Mouse (Mus musculus) intestine, embryonic 16.5 days (tissue): Measurements from ENCODE around the gene Man2b2. TPM values are rescaled to one million over a fixed set of nuclear protein-coding genes. Genes with fewer than 3 reads are reported as not detected.

ENCODE experiments used
- ATAC-seq: fragments of 200-750 bp; cut with Nextera tagmentation; 2 replicates; pipeline ENCODE4 v1.8.0; 2017; ENCODE audit warnings: moderate TSS enrichment, moderate library complexity
- H3K27ac ChIP-seq: fragments of 300-500 bp; sonication (generic); 2 replicates; pipeline ENCODE4 v1.5.1; 2014; ENCODE audit warnings: mild to moderate bottlenecking, low read length
- H3K27me3 ChIP-seq: fragments of 300-500 bp; sonication (generic); replicated peaks from 2 replicates; pipeline ENCODE4 v1.6.1; 2014; ENCODE audit warnings: low read length, control low read depth, mixed read lengths; ENCODE audit not compliant: control insufficient read depth, insufficient read depth
- H3K36me3 ChIP-seq: fragments of 300-500 bp; sonication (generic); 2 replicates; pipeline ENCODE4 v1.6.1; 2014; ENCODE audit warnings: low read length, control low read depth; ENCODE audit not compliant: control insufficient read depth, insufficient read depth
- H3K4me1 ChIP-seq: fragments of 300-500 bp; sonication (generic); 2 replicates; pipeline ENCODE4 v1.6.1; 2014; ENCODE audit warnings: low read length, control low read depth, mixed read lengths; ENCODE audit not compliant: control insufficient read depth, insufficient read depth
- H3K4me2 ChIP-seq: fragments of 300-500 bp; sonication (generic); 2 replicates; pipeline ENCODE4 v1.6.1; 2014; ENCODE audit warnings: low read depth, low read length, control low read depth
- H3K4me3 ChIP-seq: fragments of 300-500 bp; sonication (generic); 2 replicates; pipeline ENCODE4 v1.5.1; 2014; ENCODE audit warnings: mild to moderate bottlenecking, low read length
- H3K9ac ChIP-seq: fragments of 300-500 bp; sonication (generic); 2 replicates; pipeline ENCODE4 v1.6.1; 2014; ENCODE audit warnings: low read depth, low read length
- H3K9me3 ChIP-seq: fragments of 300-500 bp; sonication (generic); 2 replicates; pipeline ENCODE4 v1.6.1; 2016; ENCODE audit warnings: low read length, control low read depth; ENCODE audit not compliant: control insufficient read depth
- WGBS: fragments of 180-500 bp; shearing (Covaris S2); extraction: QIAGEN DNeasy Blood & Tissue Kit; methylation state at CpG from one replicate; pipeline ENCODE4 v1.1.7; 2014; 5-methylcytosine and 5-hydroxymethylcytosine counted together
- polyA plus RNA-seq: library from polyadenylated mRNA; unstranded; fragments of >200 nt; fragmentation: Nextera tagmentation; extraction: Ambion mirVana; gene quantifications from 2 replicates; pipeline ENCODE4 v1.2.1, GENCODE M21; 2015

The Man2b2 gene
- 44.9 and 64.6 TPM in 2 replicates for polyA plus RNA-seq

DNA sequence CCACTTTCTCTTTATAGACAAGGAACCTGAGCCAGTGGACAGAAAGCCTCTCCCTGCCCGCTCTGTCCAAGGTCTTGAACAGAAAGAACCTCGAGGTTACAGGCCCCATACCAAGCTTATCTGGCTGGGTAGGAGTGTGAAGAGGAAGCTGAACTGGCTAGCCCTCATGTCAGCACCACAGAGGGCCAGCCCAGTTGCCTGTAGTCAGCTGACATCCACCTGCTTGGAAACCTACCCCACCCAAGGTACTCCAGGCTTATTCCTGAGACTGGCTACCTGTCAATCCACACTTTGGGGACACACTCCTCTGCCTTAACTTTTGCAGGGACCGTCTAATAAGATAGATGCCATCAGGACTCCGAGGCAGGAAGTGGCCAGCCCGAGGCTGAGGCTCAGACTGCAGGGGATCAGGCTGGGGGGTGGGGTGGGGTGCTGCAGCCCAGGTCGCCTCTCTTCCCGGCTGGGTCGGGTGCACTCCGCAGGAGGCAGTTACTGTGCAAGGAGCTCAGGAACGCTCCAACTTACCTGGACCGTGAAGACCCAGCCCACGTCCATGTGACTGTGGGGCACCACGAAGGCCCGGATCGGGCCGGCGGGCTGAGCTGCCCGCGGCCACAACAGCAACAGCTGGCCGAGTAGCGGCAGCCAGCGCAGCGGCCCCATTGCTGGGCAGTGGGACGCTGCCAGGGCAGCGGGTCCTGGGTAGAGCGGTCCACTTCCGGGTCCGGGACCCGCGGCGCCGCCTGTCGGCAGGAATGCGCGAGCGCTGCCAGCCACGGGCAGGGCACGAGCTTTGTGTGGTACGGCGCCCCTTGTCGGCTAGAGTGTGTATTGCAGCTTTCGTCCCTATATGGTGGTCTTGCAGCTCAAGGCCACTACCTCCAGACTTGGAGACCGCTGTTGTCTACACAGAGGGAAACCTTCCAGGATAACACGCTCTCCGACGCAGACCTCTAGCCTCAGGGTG, at the start of gene Man2b2:
TSS of gene Man2b2 (minus strand) at position 741 of the 967 bp plus-strand sequence.
- Histone ChIP-seq H3K4me3 (peak within 1 kb of the TSS; percentile 68), H3K9ac (peak within 1 kb of the TSS; percentile 84), H3K36me3 (peaks cover 5% of the 10 kb centered on the region; the same call in 1 of the 2 replicates), H3K27me3 (no peaks in the 10 kb centered on the region), H3K9me3 (no peaks in the 10 kb centered on the region), H3K27ac (peak within 1 kb of the TSS; percentile 76), H3K4me2 (peak within 1 kb of the TSS; percentile 80), H3K4me1 (no peaks in the 10 kb centered on the region; the same call in 1 of the 2 replicates)
- peak; percentile 92 for ATAC-seq
- 3% methylated on average over 46 of the region's 46 CpGs for WGBS

DNA sequence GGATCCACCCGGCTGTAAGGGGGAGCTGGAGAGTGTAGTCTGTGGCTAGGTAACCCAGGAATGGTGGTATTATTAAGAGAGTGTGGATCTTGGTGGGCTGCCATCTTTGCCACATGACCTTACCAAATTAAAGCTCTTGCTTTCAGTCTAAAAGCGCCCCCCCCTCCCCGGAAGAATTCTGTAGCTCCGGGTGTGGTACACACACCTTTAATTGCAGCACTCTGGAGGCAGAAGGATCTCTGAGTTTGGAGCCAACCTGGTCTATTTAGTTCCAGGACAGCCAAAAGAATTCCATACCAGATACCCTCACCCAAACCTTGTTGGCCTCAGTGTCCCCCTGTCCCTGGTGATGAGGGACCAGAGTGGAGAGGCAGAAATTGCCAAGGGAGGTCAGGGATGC, 48.3 kb upstream of the Man2b2 start:
- H3K4me2 ChIP-seq = no peak overlapping the region
- no peak overlapping the region for H3K27ac ChIP-seq
- H3K27me3 ChIP-seq = no peaks in the 10 kb centered on the region
- no peak overlapping the region for H3K4me3 ChIP-seq
- no peak overlapping the region for H3K9ac ChIP-seq
- no peaks in the 10 kb centered on the region for H3K36me3 ChIP-seq
- H3K4me1 ChIP-seq = no peaks in the 10 kb centered on the region
- no peak for ATAC-seq
- H3K9me3 ChIP-seq = no peaks in the 10 kb centered on the region
- WGBS = 85% methylated on average over 4 of the region's 4 CpGs

DNA sequence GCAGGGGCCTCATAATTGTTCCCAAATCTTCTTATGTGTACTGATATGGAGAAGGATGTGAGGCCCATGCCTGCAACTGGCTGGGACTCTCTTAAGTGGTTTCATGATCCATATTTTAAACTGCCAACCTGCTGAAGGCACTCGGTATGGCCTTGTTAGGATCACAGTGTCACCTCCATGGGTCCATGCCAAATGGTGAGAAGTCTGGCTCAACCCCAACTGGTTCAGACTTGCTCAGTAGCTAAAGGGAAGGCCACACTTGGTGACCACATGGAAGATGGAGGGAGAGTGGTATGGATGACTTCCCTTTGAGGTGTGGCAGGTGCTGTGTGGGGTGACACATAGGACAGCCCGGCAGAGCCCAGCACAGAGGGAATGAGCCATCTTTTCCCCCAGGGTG, 47.2 kb upstream of the Man2b2 start:
- Histone ChIP-seq H3K27me3 (no peaks in the 10 kb centered on the region; the same call in 1 of the 2 replicates), H3K9me3 (no peaks in the 10 kb centered on the region), H3K36me3 (no peaks in the 10 kb centered on the region), H3K9ac (no peak overlapping the region), H3K4me2 (no peak overlapping the region), H3K27ac (no peak overlapping the region), H3K4me1 (no peaks in the 10 kb centered on the region), H3K4me3 (no peak overlapping the region)
- WGBS = 78% methylated on average over 2 of the region's 2 CpGs
- ATAC-seq = no peak

DNA sequence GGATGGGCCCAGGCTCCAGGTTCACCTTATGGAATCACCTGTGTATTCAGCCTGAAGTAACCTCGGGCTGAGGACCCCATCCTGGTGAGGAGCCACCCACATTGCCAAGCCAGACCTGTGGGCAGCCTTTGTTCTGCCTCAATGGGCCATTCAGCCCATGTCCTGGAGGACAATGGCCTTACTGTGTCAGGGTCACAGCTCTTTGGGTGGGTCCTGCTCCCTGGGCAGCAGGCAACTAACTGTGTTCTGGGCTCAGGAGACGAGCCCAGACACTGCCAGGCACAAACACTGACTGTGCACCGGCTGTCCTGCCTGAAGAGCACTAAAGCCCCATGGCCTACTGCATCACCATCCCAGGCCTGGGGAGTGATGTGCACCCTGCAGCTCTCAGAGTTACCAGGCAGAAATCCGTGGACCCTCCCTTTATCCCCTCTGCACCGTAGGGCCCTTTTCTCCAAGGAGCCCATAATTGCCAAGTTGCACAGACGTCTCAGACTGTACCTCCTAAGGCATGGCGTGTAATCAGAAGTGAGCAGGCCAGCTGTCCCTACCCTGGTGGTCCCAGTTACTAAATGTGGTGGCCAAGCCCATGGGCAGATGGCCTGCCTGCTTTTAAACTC, 46.4 kb upstream of the Man2b2 start:
- no peak for ATAC-seq
- Histone ChIP-seq H3K9ac (no peak overlapping the region), H3K4me1 (no peaks in the 10 kb centered on the region), H3K27ac (no peak overlapping the region), H3K36me3 (no peaks in the 10 kb centered on the region), H3K4me3 (no peak overlapping the region), H3K4me2 (no peak overlapping the region), H3K27me3 (no peaks in the 10 kb centered on the region; the same call in 1 of the 2 replicates), H3K9me3 (no peaks in the 10 kb centered on the region)
- 69% methylated on average over 7 of the region's 7 CpGs for WGBS

DNA sequence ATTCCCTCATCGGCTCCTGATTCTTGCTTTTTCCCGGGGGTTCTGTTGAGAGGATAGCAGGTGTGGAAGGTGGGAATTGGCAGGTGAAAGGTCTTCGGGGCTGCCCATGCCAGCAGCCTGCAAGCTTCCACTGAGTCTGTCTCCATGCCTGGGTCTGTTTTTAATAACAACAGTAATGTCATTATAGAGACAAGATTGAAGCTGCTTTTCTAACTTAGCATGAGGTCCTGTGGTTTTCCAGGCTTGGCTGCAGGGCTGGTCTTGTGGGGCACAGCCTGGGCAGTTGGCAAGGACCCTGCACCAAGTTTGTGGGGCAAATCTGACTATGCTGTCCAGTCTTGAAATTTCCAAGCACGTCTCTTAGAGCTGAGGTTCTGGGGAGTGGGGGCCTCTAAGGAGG, 45.5 kb upstream of the Man2b2 start:
- peaks cover 6% of the 10 kb centered on the region for H3K27me3 ChIP-seq
- H3K9ac ChIP-seq = no peak overlapping the region
- no peak overlapping the region for H3K27ac ChIP-seq
- H3K36me3 ChIP-seq = no peaks in the 10 kb centered on the region
- no peaks in the 10 kb centered on the region for H3K4me1 ChIP-seq
- WGBS = 68% methylated on average over 4 of the region's 4 CpGs
- ATAC-seq = no peak
- H3K4me2 ChIP-seq = no peak overlapping the region
- H3K9me3 ChIP-seq = no peaks in the 10 kb centered on the region
- H3K4me3 ChIP-seq = no peak overlapping the region

DNA sequence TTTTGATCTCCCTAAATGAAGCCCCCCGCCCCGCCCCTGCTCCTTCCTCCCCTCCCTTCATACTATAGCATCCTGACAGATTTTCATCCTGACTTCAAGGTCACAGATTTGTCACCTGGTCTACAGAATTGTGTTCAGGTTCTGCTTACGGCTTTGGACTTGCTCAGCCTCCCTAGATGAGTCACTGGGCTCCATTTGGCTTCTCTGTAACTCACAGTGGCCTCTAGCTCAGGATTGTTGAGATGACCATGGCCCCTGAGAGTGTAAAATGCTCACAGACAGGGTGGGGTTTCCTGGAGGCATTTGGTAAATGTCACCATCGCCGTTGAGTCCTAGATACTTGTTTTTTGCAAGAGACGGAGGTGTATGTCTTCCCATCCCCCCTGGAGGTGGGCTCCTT, 40.5 kb upstream of the Man2b2 start:
- peaks cover 57% of the 10 kb centered on the region for H3K27me3 ChIP-seq
- no peak overlapping the region for H3K4me2 ChIP-seq
- H3K4me3 ChIP-seq = no peak overlapping the region
- H3K36me3 ChIP-seq = no peaks in the 10 kb centered on the region
- no peaks in the 10 kb centered on the region for H3K4me1 ChIP-seq
- no peaks in the 10 kb centered on the region for H3K9me3 ChIP-seq
- no peak overlapping the region for H3K27ac ChIP-seq
- no peak for ATAC-seq
- no peak overlapping the region for H3K9ac ChIP-seq
- 79% methylated on average over 6 of the region's 6 CpGs for whole genome bisulfite sequencing

DNA sequence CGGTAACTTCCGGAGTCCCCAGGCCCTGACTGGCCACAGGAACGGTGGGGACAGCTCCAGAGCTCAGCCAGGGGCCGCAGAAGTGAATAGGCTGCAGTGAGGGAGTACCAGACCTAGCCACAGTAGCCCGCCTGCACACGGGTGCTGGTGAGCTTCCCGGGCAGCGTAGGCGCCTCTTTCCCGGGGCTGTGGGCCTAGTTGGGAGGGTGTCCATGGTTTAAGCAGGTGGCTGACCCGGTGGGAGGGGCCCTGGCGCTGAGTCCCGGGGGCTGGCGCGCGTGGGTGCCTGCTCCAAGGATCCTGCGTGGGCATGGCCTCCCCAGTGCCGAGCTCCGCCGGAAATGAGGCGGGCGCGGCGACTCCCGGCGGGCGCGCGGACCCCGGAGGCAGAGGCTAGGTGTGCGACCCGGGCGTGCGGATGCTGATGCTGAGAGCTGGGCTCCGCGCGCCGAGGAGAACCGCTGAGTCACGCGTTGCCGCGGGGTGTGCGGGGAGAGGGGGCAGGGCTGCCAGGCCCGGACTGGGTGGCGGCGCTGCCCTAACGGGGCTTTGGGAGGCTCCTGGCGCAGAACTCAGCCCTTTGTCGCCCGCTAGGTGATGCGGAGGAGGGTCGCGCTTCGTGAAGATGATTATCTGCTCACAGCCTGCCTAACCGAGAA, 39.3 kb upstream of the Man2b2 start:
- no peaks in the 10 kb centered on the region for H3K36me3 ChIP-seq
- no peak for ATAC-seq
- no peak overlapping the region for H3K27ac ChIP-seq
- H3K9ac ChIP-seq = no peak overlapping the region
- peak overlapping the region; percentile 30; the same call in 1 of the 2 replicates for H3K4me2 ChIP-seq
- peak overlapping the region; percentile 15; the same call in 1 of the 2 replicates for H3K4me3 ChIP-seq
- WGBS = 1% methylated on average over 56 of the region's 56 CpGs
- H3K9me3 ChIP-seq = no peaks in the 10 kb centered on the region
- no peaks in the 10 kb centered on the region for H3K4me1 ChIP-seq
- H3K27me3 ChIP-seq = peaks cover 64% of the 10 kb centered on the region

DNA sequence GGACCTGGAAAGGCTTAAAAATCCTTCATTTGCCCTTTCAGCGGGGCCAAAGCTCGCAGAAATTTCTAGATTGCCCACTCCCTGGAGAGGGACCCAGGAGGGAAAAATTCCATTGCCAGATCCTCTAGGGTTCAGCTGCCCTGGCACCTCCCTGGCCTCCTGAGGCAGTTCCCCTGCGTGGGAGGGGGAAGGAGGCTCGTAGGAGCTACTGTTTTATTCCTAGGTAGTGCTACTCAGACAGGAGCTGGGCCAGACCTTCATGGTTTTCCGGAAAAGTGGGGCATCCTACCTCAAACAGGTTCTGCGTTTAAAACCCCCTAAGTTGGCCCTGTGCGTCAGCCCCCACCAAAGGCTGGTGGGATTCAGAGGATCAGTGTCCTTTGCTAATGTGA, 38.7 kb upstream of the Man2b2 start:
- H3K27me3 ChIP-seq = peaks cover 65% of the 10 kb centered on the region
- no peak overlapping the region for H3K9ac ChIP-seq
- no peak overlapping the region for H3K4me2 ChIP-seq

More for the DNA sequence above, 38.7 kb upstream of the Man2b2 start:
- 3% methylated on average over 7 of the region's 7 CpGs for WGBS
- no peaks in the 10 kb centered on the region for H3K36me3 ChIP-seq
- H3K9me3 ChIP-seq = no peaks in the 10 kb centered on the region
- no peak overlapping the region for H3K27ac ChIP-seq
- H3K4me3 ChIP-seq = no peak overlapping the region
- ATAC-seq = no peak
- H3K4me1 ChIP-seq = no peaks in the 10 kb centered on the region
